Comparison of ENCODE assay signal across 21 mouse cellular contexts in genomic region chr10:37438312-37438711, GRCm38 (mm10).
"Had no signal": no experiment of that assay in that cellular context is flagged by ENCODE, and none has a peak within 500 bp of the region (broad histone marks: within the 10 kb centered on the region; RNA-seq: fewer than 3 reads in every experiment).

No protein-coding gene starts in this region.

- ATAC-seq: liver, embryonic 12.5 days had no signal

- H3K9me3 ChIP-seq: limb, embryonic 10.5 days; limb, embryonic 13.5 days; liver, embryonic 12.5 days; liver, embryonic 15.5 days; neural tube, embryonic 12.5 days; neural tube, embryonic 15.5 days had no signal

- H3K4me2 ChIP-seq: limb, embryonic 13.5 days; liver, embryonic 12.5 days; liver, embryonic 15.5 days; neural tube, embryonic 12.5 days; neural tube, embryonic 15.5 days had no signal

- H3K27ac ChIP-seq: limb, embryonic 13.5 days; liver, embryonic 12.5 days; liver, embryonic 15.5 days; macrophage; neural tube, embryonic 12.5 days; neural tube, embryonic 15.5 days; stomach, postnatal 0 days had no signal

- H3K36me3 ChIP-seq: limb, embryonic 10.5 days; limb, embryonic 13.5 days; liver, embryonic 12.5 days; liver, embryonic 15.5 days; neural tube, embryonic 12.5 days; neural tube, embryonic 15.5 days had no signal

- H3K4me3 ChIP-seq: limb, embryonic 10.5 days; limb, embryonic 13.5 days; liver, embryonic 12.5 days; liver, embryonic 15.5 days; neural tube, embryonic 12.5 days; neural tube, embryonic 15.5 days had no signal

- H3K9ac ChIP-seq: limb, embryonic 13.5 days; liver, embryonic 12.5 days; liver, embryonic 15.5 days; neural tube, embryonic 12.5 days; neural tube, embryonic 15.5 days had no signal

- H3K4me1 ChIP-seq: liver, embryonic 12.5 days; liver, embryonic 15.5 days; neural tube, embryonic 12.5 days; neural tube, embryonic 15.5 days had no signal

- H3K27me3 ChIP-seq: limb, embryonic 13.5 days; liver, embryonic 12.5 days; liver, embryonic 15.5 days; neural tube, embryonic 12.5 days; neural tube, embryonic 15.5 days had no signal

- DNase-seq: kidney, adult 2 months; kidney, postnatal 10 days; kidney, postnatal 36 days; liver; lung, adult 18-20 months; lung, postnatal 14 days; midbrain, embryonic 14.5 days; right cerebral cortex, adult 18-20 months; right cerebral cortex, postnatal 14 days; right cerebral cortex, postnatal 4 days; thymus, adult 2 months; thymus, postnatal 14 days; thymus, postnatal 4 days had no signal
